Mouse (Mus musculus) liver, embryonic 15.5 days (tissue): Measurements from ENCODE around the gene Snrnp25. TPM values are rescaled to one million over a fixed set of nuclear protein-coding genes. Genes with fewer than 3 reads are reported as not detected.

Source experiments
- ATAC-seq: fragments of 200-750 bp; cut with Nextera tagmentation; 2 replicates; pipeline ENCODE4 v1.8.0; 2017; ENCODE audit warnings: moderate number of reproducible peaks, mild to moderate bottlenecking, moderate library complexity; ENCODE audit not compliant: insufficient read depth
- H3K27ac ChIP-seq: fragments of 300-500 bp; sonication (generic); replicated peaks from 2 replicates; pipeline ENCODE4 v1.5.1; 2015; ENCODE audit warnings: mild to moderate bottlenecking, inconsistent platforms
- H3K27me3 ChIP-seq: fragments of 300-500 bp; sonication (generic); 2 replicates; pipeline ENCODE4 v1.6.1; 2015; ENCODE audit warnings: mild to moderate bottlenecking, inconsistent platforms
- H3K36me3 ChIP-seq: fragments of 300-500 bp; sonication (generic); replicated peaks from 2 replicates; pipeline ENCODE4 v1.6.1; 2015; ENCODE audit warnings: moderate library complexity, mild to moderate bottlenecking, inconsistent platforms
- H3K4me1 ChIP-seq: fragments of 300-500 bp; sonication (generic); replicated peaks from 2 replicates; pipeline ENCODE4 v1.6.1; 2015; ENCODE audit warnings: inconsistent platforms
- H3K4me2 ChIP-seq: fragments of 300-500 bp; sonication (generic); 2 replicates; pipeline ENCODE4 v1.6.1; 2015; ENCODE audit warnings: moderate library complexity, mild to moderate bottlenecking, inconsistent platforms
- H3K4me3 ChIP-seq: fragments of 300-500 bp; sonication (generic); replicated peaks from 2 replicates; pipeline ENCODE4 v1.5.1; 2015; ENCODE audit warnings: mild to moderate bottlenecking, inconsistent platforms
- H3K9ac ChIP-seq: fragments of 300-500 bp; sonication (generic); 2 replicates; pipeline ENCODE4 v1.6.1; 2015; ENCODE audit warnings: moderate library complexity, mild to moderate bottlenecking, inconsistent platforms
- H3K9me3 ChIP-seq: fragments of 300-500 bp; sonication (generic); replicated peaks from 2 replicates; pipeline ENCODE4 v1.6.1; 2016; ENCODE audit warnings: inconsistent platforms
- WGBS: fragments of 180-500 bp; shearing (Covaris S2); methylation state at CpG from one replicate; pipeline ENCODE4 v1.1.7; 2015; ENCODE audit warnings: mixed read lengths; ENCODE audit not compliant: insufficient replicate concordance; 5-methylcytosine and 5-hydroxymethylcytosine counted together
- polyA plus RNA-seq: library from polyadenylated mRNA; unstranded; fragments of >200 nt; fragmentation: Nextera tagmentation; extraction: Ambion mirVana; gene quantifications from 2 replicates; pipeline ENCODE4 v1.2.1, GENCODE M21; 2015

Gene Snrnp25
- 68.7 and 70.1 TPM in 2 replicates for polyA plus RNA-seq

DNA sequence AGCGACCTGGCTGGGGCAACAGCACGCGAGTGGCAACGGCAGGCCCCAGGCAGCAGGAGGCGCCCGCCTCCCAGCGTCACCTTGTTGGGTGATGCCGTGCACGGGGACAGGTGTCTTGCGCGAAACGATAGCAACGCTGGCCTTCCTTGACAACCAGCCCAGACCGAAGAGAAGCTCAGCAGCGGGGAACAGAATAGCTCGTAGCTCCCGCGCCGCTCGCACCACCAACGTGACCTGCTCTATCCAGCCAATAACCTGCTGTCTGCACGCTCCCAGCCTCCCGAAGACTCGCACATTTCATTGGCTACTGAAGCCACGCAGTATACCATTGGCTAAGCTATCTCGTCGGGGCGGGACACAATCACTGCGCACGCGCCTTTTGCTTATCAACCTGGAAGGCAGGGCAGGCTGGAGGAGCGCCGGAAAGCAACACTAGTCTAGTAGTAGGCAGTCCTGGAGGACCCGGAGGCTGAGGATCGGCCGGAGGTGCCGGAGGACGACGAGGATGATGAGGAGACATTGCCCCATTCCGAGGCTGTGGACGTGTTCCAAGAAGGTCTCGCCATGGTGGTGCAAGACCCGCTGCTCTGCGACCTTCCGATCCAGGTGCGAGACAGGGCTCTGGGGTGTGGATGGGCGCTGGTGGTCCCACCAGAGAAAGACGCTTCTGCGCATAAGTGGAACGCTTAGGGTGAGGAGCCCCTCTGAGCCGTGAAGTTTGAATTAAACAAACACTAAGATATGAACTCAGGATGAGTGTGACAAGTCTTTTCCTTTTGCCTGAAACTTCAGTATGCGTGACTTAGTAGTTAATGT lies at the start of gene Snrnp25:
Gene Snrnp25, plus strand, starts transcription at position 358 of the 816 bp plus-strand sequence.
- Histone ChIP-seq H3K27ac (peak within 1 kb of the TSS; percentile 89), H3K36me3 (peaks cover 34% of the 10 kb centered on the region), H3K4me2 (peak within 1 kb of the TSS; percentile 93), H3K9me3 (no peaks in the 10 kb centered on the region), H3K4me3 (peak within 1 kb of the TSS; percentile 77), H3K9ac (peak within 1 kb of the TSS; percentile 82), H3K4me1 (peaks cover 28% of the 10 kb centered on the region), H3K27me3 (0 out of 2 replicates have a peak, but pooled peaks cover 2% of the 10 kb centered on the region)
- WGBS = under 1% methylated on average over 52 of the region's 52 CpGs
- ATAC-seq = peak; percentile 99

DNA sequence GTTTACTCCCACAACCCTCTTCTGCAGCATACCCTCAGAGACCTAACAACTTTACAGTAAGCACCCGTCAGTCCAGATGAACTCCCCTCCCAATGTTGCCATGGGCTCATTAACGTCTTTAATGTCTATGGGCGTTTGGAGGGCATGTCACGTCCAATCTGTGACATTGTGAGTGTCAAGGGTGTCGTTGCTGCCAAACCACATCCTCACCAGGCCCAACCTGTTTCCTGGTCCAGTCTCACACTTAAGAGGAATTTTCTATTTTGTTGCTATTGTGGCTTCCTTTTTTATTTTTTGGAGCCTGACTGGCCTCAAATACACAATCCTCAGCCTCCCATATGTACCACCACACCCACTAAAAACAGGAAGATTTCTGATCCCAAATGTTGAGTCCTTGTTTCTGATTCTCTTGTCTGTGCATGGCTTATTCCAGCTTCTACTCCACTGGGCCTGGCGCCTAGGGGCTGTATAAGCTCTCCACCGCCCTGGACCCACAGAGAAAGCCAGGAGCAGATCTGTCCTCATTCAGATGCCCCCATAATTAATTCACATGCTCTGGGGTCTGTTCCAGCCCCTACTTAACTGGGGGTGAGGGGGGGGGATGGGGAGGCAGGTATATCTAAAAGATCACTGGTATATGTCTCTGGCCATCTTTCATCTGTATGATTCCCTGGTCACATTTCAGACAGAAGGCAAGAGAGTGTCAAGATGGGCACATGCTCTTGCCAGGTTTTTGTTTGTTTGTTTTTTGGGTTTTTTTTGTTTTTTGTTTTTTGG lies 48.2 kb upstream of the Snrnp25 start:
- Histone ChIP-seq H3K9ac (no peak overlapping the region), H3K4me2 (no peak overlapping the region), H3K27ac (no peak overlapping the region), H3K4me1 (no peaks in the 10 kb centered on the region), H3K36me3 (no peaks in the 10 kb centered on the region), H3K4me3 (no peak overlapping the region), H3K9me3 (no peaks in the 10 kb centered on the region), H3K27me3 (peaks cover 21% of the 10 kb centered on the region)
- 37% methylated on average over 7 of the region's 7 CpGs for WGBS
- ATAC-seq = no peak

DNA sequence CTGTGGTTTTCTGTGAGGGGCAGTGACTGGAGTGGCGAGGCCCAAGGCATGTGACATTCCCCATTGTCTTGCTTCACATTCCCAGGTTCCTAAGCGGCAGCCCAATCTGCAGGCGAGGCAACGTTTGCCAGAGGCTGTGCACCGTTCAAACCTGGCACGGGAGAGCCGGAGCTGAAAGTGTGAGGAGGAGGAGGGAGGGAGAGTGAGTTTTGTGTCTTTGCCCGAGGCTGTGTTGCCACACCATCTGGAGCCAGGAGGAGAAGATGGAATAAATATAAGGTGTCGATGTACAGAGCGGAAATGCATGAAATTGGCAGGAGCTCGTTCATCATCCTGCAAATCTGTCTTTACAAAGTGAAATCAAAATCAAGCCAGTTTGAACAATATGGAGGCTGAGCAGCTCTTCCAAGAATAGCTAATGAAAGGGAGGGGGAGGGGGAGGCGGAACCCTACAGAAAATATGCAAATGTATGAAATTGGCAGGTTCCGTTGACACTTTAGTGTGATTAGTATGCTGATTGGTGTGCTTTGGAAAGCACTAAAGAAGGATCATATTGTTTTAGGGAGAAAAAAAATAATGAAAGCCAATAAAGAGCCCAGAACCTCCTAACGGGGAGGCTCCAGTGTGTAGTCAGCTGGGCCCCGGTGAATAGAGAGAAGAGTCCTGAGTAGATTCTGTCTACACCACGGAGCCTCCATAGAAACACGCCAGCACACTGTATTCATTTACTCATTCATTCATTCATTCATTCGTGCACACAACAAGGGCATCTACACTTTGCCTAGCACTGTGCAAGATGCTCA lies 47.2 kb upstream of the Snrnp25 start:
- Histone ChIP-seq H3K9me3 (no peaks in the 10 kb centered on the region), H3K27me3 (peaks cover 22% of the 10 kb centered on the region), H3K27ac (no peak overlapping the region), H3K9ac (no peak overlapping the region), H3K36me3 (no peaks in the 10 kb centered on the region), H3K4me3 (no peak overlapping the region), H3K4me2 (no peak overlapping the region), H3K4me1 (no peaks in the 10 kb centered on the region)
- 64% methylated on average over 18 of the region's 18 CpGs for WGBS
- ATAC-seq = no peak

DNA sequence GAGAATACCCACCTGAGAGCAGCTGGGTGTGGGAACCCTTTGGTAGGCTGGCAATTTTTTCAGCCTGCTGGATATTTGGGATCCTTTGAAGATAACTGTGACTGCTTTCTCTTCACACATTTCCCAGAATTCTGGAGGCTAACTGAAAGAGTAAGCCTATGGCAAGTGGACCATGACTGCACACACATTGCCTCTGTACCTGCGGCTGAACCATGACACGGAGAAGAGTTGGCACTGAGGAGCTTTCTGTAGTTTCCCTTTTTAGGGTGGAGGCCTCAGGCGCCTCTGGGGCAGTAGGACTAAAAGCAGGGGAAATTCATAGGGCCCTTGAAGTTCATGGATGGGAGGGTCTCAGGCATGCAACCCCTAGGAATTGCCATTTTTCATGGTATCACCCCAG lies 46.0 kb upstream of the Snrnp25 start:
- H3K4me1 ChIP-seq = no peaks in the 10 kb centered on the region
- H3K9me3 ChIP-seq = no peaks in the 10 kb centered on the region
- no peak overlapping the region for H3K27ac ChIP-seq
- no peaks in the 10 kb centered on the region for H3K36me3 ChIP-seq
- H3K4me2 ChIP-seq = no peak overlapping the region
- WGBS = 61% methylated on average over 3 of the region's 3 CpGs
- H3K27me3 ChIP-seq = peaks cover 22% of the 10 kb centered on the region
- H3K4me3 ChIP-seq = no peak overlapping the region
- ATAC-seq = no peak
- no peak overlapping the region for H3K9ac ChIP-seq

DNA sequence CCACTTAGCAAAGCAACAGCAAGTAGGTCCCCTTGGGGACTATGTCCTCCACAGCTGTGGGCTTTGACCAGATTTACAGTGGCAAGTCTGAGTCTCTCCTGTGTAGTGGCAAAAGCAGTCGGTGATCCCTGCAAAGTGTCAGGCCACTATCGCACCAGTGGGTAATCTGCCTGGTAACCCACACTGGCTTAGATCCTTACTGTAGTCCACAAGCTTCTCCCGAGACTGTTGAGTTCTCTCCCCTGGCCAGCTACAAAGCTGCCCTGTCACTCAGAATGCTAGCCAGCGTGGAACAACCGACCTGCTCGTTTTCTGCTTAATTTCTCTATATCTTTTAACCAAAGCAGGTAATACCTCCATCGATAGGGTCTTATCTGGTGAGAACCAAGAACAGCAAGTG lies 44.9 kb upstream of the Snrnp25 start:
- Histone ChIP-seq H3K4me1 (no peaks in the 10 kb centered on the region), H3K4me3 (no peak overlapping the region), H3K9me3 (no peaks in the 10 kb centered on the region), H3K4me2 (no peak overlapping the region), H3K9ac (no peak overlapping the region), H3K36me3 (no peaks in the 10 kb centered on the region), H3K27me3 (peaks cover 22% of the 10 kb centered on the region), H3K27ac (no peak overlapping the region)
- WGBS = 49% methylated on average over 7 of the region's 7 CpGs
- ATAC-seq = no peak

DNA sequence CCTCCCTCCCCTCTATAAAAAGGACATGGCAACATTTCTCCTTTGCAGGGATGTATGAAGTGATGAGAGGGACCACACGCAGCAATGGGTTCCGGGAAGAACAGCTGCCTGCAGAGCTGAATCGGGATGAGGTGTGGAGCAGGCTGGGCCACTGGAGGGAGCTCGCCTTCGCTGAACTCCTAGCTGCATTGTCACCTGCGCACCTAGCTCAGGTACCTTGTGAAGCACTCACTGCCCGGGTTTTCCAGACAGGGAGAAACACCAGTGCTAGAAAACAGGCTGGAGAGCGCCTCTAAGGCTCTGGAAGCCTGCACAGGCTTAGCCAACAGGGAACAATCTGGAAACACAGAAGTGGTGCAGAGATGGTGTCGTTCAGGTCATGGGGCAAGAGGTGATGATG lies 43.7 kb upstream of the Snrnp25 start:
- no peak for ATAC-seq
- H3K27me3 ChIP-seq = peaks cover 22% of the 10 kb centered on the region

DNA sequence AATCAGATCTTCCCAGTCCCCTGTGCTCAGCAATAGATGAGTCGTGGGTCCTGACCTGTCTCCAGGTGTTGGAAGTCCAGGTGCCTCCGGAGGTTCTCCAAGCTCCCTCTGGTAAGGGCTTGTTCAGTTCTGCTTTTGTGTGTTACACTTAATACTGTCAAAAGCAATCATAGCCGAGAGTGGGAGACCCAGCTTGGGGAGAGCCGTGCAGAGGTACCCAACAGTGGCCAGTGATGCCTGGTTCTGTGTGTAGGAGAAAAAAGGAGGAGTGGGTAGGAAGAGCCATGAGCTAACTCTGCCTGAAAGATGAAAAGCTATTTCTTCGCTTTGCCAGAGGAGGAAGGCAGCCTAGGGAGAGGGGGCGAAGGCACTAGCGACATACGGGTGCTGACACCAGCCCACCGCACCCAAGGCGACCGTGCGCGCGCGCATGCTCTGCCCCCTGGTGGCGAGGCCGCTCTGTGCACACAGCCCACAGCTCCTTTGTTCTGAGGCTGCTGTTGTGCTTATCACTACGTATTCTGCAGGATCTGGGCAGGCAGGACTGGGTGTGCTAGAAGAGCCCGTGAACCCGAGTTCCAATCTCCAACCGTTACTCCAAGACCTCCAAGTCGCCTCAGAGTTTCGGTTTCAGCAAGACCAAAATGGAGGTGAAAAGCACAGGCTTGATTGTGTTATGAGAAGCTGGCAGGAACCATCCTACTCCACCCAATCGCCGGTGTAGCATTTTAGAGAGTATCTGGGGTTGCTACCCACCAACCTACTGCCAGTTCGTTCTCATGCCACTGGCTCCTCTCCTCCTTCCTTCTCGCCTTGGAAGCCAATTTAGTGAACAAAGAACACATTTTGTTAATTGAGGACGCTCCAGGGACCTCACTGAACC lies 43.1 kb upstream of the Snrnp25 start:
- 11% methylated on average over 28 of the region's 28 CpGs for WGBS
- Histone ChIP-seq H3K4me1 (no peaks in the 10 kb centered on the region), H3K36me3 (no peaks in the 10 kb centered on the region), H3K27me3 (peaks cover 22% of the 10 kb centered on the region), H3K4me3 (no peak overlapping the region), H3K4me2 (peak overlapping the region; percentile 23; the same call in 1 of the 2 replicates), H3K9ac (no peak overlapping the region), H3K27ac (no peak overlapping the region), H3K9me3 (no peaks in the 10 kb centered on the region)
- no peak for ATAC-seq

More for the DNA sequence above, 43.7 kb upstream of the Snrnp25 start:
- 10% methylated on average over 9 of the region's 9 CpGs for WGBS
- Histone ChIP-seq H3K4me2 (no peak overlapping the region), H3K9ac (no peak overlapping the region), H3K9me3 (no peaks in the 10 kb centered on the region), H3K4me1 (no peaks in the 10 kb centered on the region), H3K36me3 (no peaks in the 10 kb centered on the region), H3K27ac (no peak overlapping the region), H3K4me3 (no peak overlapping the region)

DNA sequence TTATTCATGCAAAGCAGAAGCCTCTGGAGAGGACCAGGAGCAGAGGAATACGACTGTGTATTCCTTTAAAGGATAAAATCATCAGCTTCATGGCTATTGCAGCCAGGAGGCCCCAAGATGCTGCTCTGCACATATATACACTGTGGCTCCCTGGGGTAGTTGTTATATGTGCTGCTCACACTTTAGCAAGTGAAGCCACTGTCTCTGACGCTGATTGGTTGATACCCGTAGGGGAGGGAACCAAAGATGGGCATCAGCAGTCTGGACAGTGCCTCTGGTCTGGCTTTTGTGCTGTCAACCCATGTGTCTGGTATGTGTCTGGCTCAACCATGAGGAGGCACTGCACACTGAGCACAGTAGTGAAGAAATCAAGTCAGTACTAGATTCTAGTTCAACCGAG lies 38.5 kb upstream of the Snrnp25 start:
- Histone ChIP-seq H3K4me3 (no peak overlapping the region), H3K9me3 (no peaks in the 10 kb centered on the region), H3K27me3 (peaks cover 5% of the 10 kb centered on the region), H3K9ac (no peak overlapping the region), H3K36me3 (no peaks in the 10 kb centered on the region), H3K27ac (no peak overlapping the region), H3K4me1 (no peaks in the 10 kb centered on the region), H3K4me2 (no peak overlapping the region)
- 54% methylated on average over 4 of the region's 4 CpGs for WGBS
- ATAC-seq = no peak

DNA sequence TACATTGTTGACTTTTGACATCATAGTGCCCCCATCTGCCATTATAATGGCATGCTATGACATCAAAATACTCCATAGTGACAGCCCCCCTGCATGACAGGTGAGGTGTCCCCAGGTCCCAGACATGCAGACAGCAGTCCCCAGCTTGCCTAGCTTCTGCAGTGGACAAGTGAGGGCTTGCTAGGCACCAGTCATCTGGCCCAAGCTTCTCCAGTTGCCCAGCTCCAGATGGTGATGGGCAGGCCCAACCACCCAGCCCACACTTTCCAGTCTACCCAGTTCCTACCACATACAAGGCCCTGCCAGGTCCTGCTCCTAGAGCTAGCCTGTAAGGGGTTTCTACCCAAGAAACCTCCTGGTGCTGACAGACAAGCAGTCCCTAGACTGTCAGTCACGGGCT lies 26.7 kb upstream of the Snrnp25 start:
- Histone ChIP-seq H3K9ac (no peak overlapping the region), H3K4me1 (peaks cover 3% of the 10 kb centered on the region), H3K9me3 (no peaks in the 10 kb centered on the region), H3K36me3 (no peaks in the 10 kb centered on the region), H3K4me3 (no peak overlapping the region), H3K4me2 (no peak overlapping the region), H3K27me3 (0 out of 2 replicates have a peak, but pooled peaks cover 9% of the 10 kb centered on the region), H3K27ac (no peak overlapping the region)
- no peak for ATAC-seq
- WGBS = 58% methylated on average over 1 of the region's 1 CpGs

DNA sequence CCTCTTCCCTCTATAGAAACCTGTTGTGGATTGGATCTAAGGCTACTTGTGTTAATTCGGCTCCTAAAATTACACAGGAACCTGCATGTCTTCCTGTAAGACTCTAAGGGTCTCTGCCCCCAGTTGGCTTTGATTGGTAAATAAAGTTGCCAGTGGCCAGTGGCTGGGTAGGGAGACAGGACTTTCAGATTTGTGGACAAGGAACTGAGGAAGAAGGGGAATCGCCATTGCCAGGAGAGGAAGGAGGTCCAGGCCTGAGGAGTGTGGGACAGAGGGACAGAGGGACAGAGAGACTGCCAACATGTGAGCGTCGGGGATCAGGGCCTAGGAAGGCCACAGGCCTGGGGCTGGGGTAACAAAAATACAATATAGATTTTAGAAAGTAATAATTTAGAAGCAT lies 24.0 kb upstream of the Snrnp25 start:
- no peak overlapping the region for H3K4me3 ChIP-seq
- H3K9ac ChIP-seq = no peak overlapping the region
- H3K9me3 ChIP-seq = no peaks in the 10 kb centered on the region
- peaks cover 12% of the 10 kb centered on the region; the same call in 1 of the 2 replicates for H3K27me3 ChIP-seq
- no peak overlapping the region for H3K27ac ChIP-seq
- WGBS = 65% methylated on average over 4 of the region's 4 CpGs
- no peaks in the 10 kb centered on the region for H3K36me3 ChIP-seq
- H3K4me1 ChIP-seq = peaks cover 3% of the 10 kb centered on the region
- no peak overlapping the region for H3K4me2 ChIP-seq
- no peak for ATAC-seq
